Mouse (Mus musculus) gastrocnemius, postnatal 25 days (tissue): Measurements from ENCODE around the gene Mapk8ip2. TPM values are rescaled to one million over a fixed set of nuclear protein-coding genes. Genes with fewer than 3 reads are reported as not detected.
A peak's percentile ranks its signal among the peaks of the same experiment; 100 is the strongest.

Source experiments
- DNase-seq: peaks from one replicate; pipeline ENCODE4 v3.0.0; 2022
- total RNA-seq, 2 experiments: library from RNA; stranded (reverse); gene quantifications; 1 replicate in 1 of 2; 2 replicates in 1 of 2; pipeline ENCODE4 v1.2.3; 2021

Mapk8ip2 gene
- total RNA-seq, 2 experiments from 2014 or later: 0.29 to 0.31 TPM

- no peak for DNase-seq
These were observed 528 bp upstream of the Mapk8ip2 start for GRCm38 (mm10) chr15:89452906-89453864.

DNA sequence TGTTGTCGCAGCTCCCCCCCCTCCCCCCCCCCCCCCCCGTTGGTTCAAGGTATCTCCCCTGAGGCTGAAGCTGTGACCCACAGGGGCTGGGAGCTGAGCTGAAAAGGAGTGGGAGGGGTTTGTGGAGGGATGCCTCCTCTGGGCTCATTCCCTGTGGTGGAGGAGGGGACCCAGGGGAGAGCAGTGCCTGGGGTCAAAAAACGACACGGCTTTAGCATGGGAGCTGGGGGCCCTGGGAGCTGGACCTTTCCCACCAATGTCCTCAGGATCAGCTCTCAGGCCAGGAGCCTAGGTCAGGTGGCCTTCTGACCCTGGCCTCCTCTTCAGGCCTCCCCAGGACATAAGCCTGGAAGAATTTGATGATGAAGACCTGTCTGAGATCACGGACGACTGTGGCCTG lies 1.1 kb downstream of the Mapk8ip2 start:
- no peak for DNase-seq

DNA sequence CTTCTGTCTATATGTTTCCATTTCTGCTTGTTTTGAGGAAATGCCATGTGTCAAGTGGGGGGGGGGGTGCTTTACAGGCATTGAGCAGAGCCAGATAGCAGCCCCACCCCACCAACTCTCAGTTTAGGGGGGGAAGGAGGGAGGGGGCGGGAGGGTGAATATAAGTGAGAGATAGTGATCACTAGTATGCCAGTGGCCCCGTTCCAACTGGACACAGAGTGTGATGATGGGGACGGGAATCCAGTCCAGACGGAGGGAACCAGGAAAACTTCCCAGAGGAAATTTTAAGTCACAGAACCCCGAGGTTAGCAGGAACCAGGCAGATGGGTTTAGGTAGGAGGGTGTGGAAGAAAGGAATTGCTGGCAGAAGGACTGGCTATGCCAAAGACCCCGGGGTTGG lies 1.9 kb downstream of the Mapk8ip2 start:
- no peak for DNase-seq

- DNase-seq: no peak
These were observed 5.2 kb downstream of the Mapk8ip2 start for GRCm38 (mm10) chr15:89458942-89459341.

GRCm38 (mm10) chr15:89459821-89460220 lies 6.1 kb downstream of the Mapk8ip2 start:
- no peak for DNase-seq

DNA sequence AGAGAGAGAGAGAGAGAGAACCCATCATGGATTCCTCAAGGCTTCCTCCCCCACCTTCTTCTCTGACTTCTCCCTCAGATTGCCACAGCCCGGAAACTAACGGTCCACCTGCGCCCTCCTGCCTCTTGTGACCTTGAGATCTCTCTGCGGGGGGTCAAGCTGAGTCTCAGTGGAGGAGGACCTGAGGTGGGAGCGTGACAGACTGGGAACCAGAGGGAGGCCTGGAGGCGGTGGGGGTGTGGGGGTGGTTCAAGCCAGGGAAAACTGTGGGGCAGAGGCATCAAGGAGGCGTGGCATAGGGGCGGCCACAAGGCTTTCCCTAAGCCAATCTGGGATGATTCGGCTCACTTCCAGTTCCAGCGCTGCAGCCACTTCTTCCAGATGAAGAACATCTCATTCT lies 6.6 kb downstream of the Mapk8ip2 start:
- DNase-seq: no peak

GRCm38 (mm10) chr15:89461321-89461720 lies 7.6 kb downstream of the Mapk8ip2 start:
- DNase-seq: no peak

- no peak for DNase-seq
These were observed 8.5 kb downstream of the Mapk8ip2 start for GRCm38 (mm10) chr15:89462176-89462575.

GRCm38 (mm10) chr15:89463334-89464235 lies 9.9 kb downstream of the Mapk8ip2 start:
- no peak for DNase-seq

DNA sequence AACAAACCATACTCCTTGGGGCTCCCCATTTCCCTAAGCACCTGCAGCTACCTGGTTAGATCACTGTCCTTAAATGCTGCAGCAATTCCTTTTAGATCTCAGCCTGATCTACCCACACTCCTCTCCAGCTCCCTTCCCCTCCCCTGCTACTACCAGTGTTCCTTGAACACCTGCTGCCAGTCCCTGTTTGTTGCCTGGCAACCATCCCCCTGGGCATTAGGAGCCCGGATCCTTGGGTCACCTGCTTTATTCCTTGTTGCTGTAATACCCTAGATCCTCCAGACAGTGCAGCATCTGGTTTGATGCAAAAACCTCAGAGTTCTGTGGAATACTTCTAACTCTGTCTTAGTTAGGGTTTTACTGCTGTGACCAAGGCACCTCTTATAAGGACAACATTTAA lies 11.3 kb downstream of the Mapk8ip2 start:
- no peak for DNase-seq

GRCm38 (mm10) chr15:89468577-89468976 lies 14.9 kb downstream of the Mapk8ip2 start:
- DNase-seq: no peak

DNA sequence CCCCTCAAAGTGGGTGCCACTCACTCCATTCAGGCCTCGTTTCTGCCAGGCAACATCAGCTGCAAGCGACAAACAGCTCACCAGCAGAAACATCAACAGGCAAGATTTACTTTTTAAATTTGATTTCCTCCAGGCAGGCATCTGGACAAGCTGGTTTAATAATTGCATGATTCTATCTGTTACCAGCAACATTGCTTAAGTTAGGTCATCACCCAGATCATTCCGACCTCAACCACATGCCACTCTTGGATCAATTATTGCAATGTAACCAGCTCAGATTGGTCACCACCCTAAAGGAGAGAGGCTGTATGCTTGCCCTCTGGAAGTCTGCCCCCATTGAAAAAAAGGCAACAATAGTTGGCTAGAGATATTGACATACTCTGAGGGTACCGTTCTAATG lies 17.8 kb downstream of the Mapk8ip2 start:
- DNase-seq: no peak

DNA sequence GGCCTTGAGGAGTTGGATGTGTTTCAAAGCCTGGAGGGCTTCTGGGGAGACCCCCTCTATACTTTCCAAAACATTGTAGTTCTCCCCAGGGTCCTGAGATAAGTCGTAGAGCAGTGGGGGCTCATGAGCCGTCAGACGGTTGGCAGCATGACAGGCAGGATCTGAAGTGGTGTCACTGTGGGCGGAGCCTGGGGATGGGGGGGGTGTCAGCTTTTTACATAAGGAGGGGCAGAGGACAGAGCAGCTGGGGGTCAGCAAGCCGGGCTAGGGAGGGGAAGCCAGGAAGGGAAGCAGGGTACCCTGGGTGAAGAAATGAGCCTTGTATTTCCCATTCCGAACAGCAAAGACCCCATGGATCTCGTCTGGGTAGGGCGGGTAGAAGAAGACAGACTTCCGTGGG lies 19.7 kb downstream of the Mapk8ip2 start:
- DNase-seq: no peak

GRCm38 (mm10) chr15:89473921-89474320 lies 20.2 kb downstream of the Mapk8ip2 start:
- no peak for DNase-seq

- no peak for DNase-seq
These were observed 21.0 kb downstream of the Mapk8ip2 start for GRCm38 (mm10) chr15:89474596-89475292.

GRCm38 (mm10) chr15:89475293-89475600 lies 21.5 kb downstream of the Mapk8ip2 start:
- DNase-seq: no peak

DNA sequence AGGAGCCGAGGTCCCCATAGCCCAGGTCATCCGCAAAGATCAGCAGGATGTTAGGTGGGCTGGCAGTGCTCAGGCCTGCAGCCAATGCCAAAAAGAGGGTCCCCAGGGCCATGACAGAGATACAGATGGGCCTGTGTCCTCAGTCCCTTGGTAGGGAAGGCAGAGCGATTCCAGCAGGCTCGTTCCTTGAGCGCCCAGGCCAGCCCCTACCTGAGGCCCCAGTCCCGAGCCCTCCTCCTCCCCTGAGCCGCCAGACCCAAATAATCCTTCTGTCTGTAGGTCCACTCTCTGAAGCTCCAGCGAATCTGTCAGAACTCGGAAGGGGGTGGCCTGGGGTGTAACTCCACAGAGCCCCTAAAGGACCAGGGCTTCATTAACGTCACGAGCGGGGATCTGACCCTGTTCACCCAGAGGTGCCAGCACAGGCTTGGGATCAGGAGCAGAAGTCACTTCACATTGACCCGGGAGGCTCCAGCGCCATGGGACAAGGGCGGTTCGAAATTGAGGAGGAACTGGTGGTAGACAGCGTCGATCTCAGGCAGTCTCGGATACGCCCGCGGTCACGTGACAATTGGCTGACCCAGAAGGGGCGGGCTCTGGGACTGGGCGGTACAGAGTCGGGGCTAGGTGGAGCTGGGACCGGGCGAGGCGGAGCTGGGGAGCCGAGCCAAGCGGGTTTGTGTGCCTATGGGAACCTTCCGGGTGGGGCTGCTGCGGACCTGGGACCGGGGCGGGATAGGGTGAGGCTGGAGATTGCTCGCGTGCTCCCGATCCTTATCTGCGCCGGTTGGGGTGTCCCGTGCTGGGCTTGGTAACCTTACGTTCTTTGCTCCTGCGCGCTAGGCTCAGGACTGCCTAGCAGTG lies 22.1 kb downstream of the Mapk8ip2 start:
- peak; percentile 94 for DNase-seq

DNA sequence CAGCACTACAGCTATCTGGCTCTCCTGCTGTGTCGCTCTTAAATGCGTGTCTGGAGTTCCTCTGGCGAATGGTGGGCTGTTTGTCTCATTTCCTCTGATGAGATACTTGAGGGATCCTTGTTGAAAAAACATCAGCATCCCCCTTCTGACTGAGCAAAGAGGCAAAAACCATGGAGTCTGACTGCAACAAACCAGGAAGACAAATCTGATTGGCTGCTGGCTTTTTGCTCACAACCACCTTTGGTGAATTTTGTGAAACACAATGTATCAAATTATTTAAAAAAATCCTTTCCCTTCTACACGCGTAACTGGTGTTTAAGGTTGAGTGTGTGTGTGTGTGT lies 22.7 kb downstream of the Mapk8ip2 start:
- no peak for DNase-seq

DNA sequence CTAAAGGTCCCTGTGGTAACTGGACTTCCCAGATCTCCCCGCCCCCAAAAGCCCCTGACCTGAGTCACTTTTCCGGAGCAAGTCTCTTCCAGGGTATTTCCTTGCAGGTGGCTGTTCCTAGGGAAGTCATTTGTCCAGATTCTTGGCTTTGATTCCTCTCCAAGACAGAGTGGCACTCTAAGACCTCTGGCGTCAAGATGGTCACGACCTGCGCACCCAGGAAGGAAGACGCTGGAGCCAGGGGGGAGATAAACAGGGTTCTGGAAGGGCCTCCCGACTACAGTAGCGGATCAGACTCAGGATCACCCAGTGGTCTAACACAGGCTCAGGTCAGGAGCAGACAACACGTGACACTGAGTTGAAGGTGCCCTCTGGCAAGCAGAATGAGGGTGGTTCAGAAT lies 23.4 kb downstream of the Mapk8ip2 start, which contains the start of gene Arsa:
Arsa (minus strand) TSS at position 335 of the 401 bp plus-strand sequence.
- DNase-seq: no peak

GRCm38 (mm10) chr15:89477806-89478205 lies 24.1 kb downstream of the Mapk8ip2 start:
- DNase-seq: no peak

- no peak for DNase-seq
These were observed 24.9 kb downstream of the Mapk8ip2 start for GRCm38 (mm10) chr15:89478622-89479021.

DNA sequence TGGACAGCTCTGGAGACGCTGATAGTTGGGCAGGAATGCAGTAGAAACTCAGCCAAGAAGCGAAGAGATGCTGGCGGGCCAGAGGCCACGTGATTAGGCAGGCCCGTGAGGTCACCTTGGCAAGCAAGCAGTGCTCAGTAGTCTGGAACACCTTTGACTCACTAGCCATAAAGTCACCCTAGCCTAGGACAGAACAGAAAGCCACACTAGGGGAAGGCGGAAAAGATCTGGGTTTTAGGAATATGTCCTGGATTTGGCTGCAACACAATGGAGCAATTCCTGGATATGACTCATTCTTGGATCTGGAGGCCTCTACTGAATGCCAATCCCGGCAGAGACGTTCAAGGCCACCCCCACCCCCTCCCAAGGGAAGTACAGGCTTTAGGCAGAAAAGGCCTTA lies 26.9 kb downstream of the Mapk8ip2 start:
- peak; percentile 69 for DNase-seq
